Mouse (Mus musculus) ES-Bruce4 (cell line): ENCODE data around the gene Galnt16.

ENCODE experiments used
- CTCF ChIP-seq: IDR thresholded peaks from one replicate; pipeline ENCODE4 v1.8.1; 2011; ENCODE audit warnings: low read depth, low read length
- EP300 ChIP-seq: IDR thresholded peaks from 2 replicates; pipeline ENCODE4 v1.6.1; 2011; ENCODE audit warnings: low read depth, low read length; ENCODE audit not compliant: insufficient read depth
- POLR2A ChIP-seq: IDR thresholded peaks from one replicate; pipeline ENCODE4 v1.8.1; 2011; ENCODE audit warnings: low read length; ENCODE audit not compliant: insufficient read depth

GRCm38 (mm10) chr12:80663935-80664334 lies 145.9 kb downstream of the Galnt16 start:
- TF ChIP-seq CTCF, result no peak
- no peak for TF ChIP-seq POLR2A
- TF ChIP-seq EP300, result no peak
